Mouse (Mus musculus): ENCODE data around the gene Btbd11.

DNA sequence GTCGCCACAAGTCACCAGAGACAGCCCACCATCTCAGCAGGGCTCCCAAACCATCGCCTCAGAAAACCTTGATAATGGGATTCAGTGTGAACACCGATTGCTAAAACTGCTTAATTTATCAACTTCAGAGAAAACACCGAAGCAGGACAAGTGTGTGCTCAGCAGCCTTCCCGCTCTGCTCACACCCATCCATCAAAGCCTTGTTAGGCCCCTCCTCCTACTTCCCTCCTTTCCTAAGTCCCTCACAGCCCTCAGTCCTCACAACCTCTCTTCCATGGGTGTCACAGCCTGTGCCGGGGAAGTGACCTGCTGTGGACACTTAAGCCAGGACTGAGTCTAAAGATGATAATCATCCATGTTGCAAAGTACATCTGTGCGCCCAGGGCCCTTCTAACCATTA is 251.0 kb downstream of the Btbd11 start:
- TF ChIP-seq POLR2A (IDR thresholded peaks at IDR 0.05; ENCODE audit: low read depth, low read length) (no peak), CTCF (conservative IDR thresholded peaks at IDR 0.05; ENCODE audit: insufficient read depth, insufficient read length, low read depth, low read length) (no peak)

Data from kidney, adult 2 months (tissue).